Mouse (Mus musculus): Measurements from ENCODE around the gene Leap2.
"Not testable (repeated sequence)": the region's sequence is repeated elsewhere in the genome, so short reads cannot be mapped to it uniquely, and the experiment has no call there.

Leap2 gene

GRCm38 (mm10) chr11:53443861-53444260 lies 20.9 kb upstream of the Leap2 start:
- DNase-seq (ENCODE audit: low read depth, low spot score) = peak; percentile 58

DNA sequence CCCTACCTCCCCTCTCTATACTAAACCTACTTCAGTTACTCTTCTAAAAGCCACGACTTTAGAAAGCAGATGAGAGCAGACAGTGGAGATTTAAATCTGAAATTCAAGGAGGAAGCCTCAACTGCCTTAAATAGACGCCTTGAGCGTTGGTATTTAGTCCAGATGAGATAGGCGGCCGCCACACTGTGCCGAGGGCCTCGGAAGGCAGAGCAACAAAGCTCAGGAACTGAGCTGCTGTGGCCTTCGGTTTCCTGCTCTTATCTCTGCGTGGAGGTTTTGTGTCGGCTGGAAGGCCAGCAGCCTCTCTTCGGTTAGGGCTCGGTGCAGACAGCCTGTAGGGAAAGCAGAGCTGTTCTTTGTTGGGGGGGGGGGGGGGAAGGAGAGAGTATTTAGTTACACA lies 19.0 kb upstream of the Leap2 start:
- DNase-seq (ENCODE audit: low read depth, low spot score) = no peak

GRCm38 (mm10) chr11:53436338-53436737 lies 13.4 kb upstream of the Leap2 start:
- no peak for DNase-seq (ENCODE audit: low read depth, low spot score)

DNA sequence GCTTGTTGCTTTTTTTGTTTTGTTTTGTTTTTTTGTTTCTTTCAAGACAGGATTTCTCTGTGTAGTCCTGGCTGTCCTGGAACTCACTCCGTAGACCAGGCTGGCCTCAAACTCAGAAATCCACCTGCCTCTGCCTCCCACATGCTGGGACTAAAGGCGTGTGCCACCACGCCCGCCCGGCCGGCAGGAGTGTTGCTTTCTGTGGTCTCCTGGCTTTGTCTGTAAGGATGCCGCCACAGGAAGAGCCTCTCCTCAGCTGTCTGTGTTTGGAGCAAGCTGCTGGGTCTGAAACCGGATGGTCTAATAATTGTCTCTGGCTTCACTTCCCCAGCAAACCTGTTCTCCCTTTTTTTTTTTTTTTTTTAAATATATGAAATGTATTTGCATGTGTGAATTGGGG lies 12.5 kb upstream of the Leap2 start:
- peak; percentile 59 for DNase-seq (ENCODE audit: low read depth, low spot score)

GRCm38 (mm10) chr11:53433057-53433456 lies 10.1 kb upstream of the Leap2 start:
- no peak for DNase-seq (ENCODE audit: low read depth, low spot score)

DNA sequence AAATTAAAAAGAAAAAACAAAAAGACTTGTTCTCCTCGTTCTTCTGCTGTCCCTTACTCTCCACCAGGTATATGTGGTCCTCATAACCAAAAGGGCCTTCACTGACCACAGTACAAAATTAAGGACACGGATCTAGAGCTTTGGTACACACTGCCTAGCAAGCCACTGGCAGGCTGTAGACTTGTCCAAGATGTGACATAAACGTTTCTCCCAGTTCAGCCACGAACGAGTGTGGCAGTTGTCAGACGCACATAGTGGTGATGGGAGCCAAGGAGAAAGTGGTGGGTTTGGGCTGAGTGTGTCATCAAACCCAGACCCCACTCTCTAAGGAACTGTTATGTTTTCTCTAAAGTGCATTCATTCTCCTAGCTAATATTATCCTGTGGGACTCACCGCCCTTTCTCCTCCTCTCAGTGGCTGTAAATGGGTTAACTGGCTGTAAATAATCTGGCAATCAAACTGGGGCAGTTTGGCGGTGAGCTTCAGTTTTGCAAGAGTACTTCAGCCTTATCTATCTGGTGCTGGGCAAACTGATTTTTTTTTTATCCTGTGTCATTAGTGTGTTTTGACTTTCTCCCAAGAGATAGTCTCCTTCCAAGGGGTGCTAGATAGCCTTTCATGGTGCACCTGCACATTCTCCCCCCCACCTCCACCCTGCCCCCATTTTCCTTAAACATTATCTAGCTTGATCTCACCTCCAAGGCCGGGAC lies 8.5 kb upstream of the Leap2 start:
- no peak for DNase-seq (ENCODE audit: low read depth, low spot score)

- DNase-seq (ENCODE audit: low read depth, low spot score) = peak; percentile 100
Measured at GRCm38 (mm10) chr11:53430670-53431346, 7.8 kb upstream of the Leap2 start, which contains the start of the genes Uqcrq and Gdf9. TSS of gene Uqcrq (minus strand) at chr11:53430831. TSS of gene Gdf9 (plus strand) at chr11:53431023.

GRCm38 (mm10) chr11:53430300-53430669 lies 7.3 kb upstream of the Leap2 start:
- no peak for DNase-seq (ENCODE audit: low read depth, low spot score)

GRCm38 (mm10) chr11:53429182-53429581 lies 6.2 kb upstream of the Leap2 start:
- no peak for DNase-seq (ENCODE audit: low read depth, low spot score)

GRCm38 (mm10) chr11:53428716-53429057 lies 5.7 kb upstream of the Leap2 start:
- DNase-seq (ENCODE audit: low read depth, low spot score) = no peak

- DNase-seq (ENCODE audit: low read depth, low spot score) = no peak
Measured at GRCm38 (mm10) chr11:53427993-53428715, 5.2 kb upstream of the Leap2 start.

DNA sequence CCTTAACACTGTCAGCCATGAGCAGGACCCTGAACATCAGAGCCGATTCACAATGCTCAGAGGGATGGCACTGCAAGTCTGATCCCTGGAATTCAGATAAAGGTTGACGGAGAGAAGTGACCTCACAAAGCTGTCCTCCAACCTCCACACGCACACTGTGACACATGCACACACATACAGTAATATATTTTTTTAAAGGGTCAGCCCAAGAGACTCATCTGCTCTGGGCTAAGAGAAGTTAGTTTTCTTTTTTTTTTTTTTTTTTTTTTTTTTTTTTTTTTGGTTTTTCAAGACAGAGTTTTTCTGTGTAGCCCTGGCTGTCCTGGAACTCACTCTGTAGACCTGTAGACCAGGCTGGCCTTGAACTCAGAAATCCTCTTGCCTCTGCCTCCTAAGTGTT lies 3.9 kb upstream of the Leap2 start:
- not testable (repeated sequence) for DNase-seq (ENCODE audit: low read depth, low spot score)

- no peak for DNase-seq (ENCODE audit: low read depth, low spot score)
Measured at GRCm38 (mm10) chr11:53425711-53426255, 2.8 kb upstream of the Leap2 start.

GRCm38 (mm10) chr11:53425251-53425650 lies 2.3 kb upstream of the Leap2 start:
- no peak for DNase-seq (ENCODE audit: low read depth, low spot score)

DNA sequence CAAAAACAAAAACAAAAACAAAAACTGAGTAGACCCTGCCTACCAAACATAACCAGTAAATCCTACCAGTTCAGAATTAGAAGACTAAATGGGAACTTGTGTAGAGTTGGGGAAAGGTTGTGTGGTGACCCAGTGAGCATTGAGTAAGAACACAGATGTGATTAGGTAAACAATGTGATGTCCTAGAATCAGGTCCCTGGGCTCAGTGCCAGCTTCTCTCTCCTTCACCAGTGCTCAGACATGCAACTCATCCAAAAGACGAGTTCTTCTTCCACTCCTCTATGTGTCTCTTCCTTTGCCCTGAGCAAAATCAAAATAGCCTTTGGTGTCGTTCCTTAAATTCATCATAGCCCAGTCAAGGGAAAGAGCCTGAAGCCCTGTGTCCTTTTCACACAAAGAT lies 1.9 kb upstream of the Leap2 start:
- no peak for DNase-seq (ENCODE audit: low read depth, low spot score)

GRCm38 (mm10) chr11:53418048-53418447 lies 4.9 kb downstream of the Leap2 start:
- DNase-seq (ENCODE audit: low read depth, low spot score) = no peak

- DNase-seq (ENCODE audit: low read depth, low spot score) = no peak
Measured at GRCm38 (mm10) chr11:53413871-53414270, 9.1 kb downstream of the Leap2 start.

- peak; percentile 58 for DNase-seq (ENCODE audit: low read depth, low spot score)
Measured at GRCm38 (mm10) chr11:53411738-53412137, 11.2 kb downstream of the Leap2 start.

- no peak for DNase-seq (ENCODE audit: low read depth, low spot score)
Measured at GRCm38 (mm10) chr11:53403638-53404037, 19.3 kb downstream of the Leap2 start.

- DNase-seq (ENCODE audit: low read depth, low spot score) = no peak
Measured at GRCm38 (mm10) chr11:53393856-53394255, 29.1 kb downstream of the Leap2 start.

GRCm38 (mm10) chr11:53383758-53384428 lies 39.1 kb downstream of the Leap2 start:
- DNase-seq (ENCODE audit: low read depth, low spot score) = no peak

- no peak for DNase-seq (ENCODE audit: low read depth, low spot score)
Measured at GRCm38 (mm10) chr11:53378918-53379317, 44.1 kb downstream of the Leap2 start.
